In the genomic region with DNA sequence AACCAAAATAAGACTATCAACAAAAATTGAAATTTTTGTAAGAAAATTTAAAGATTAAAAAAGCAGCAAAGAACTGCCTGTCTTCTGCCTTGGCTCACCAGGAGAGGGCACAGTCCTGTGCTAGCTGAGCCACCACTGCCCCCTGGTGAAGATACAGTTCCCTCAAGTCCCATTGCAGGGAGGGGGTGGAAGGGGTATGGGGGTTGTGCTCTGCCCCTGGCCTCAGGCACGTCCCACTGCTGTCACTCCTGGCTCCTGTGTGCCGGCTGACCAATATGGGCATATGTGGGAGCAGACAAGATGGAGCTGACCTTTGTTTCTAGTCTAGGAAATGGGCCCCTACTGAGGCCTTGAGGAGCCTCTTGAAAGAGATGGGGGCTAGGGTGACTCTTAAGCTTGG, we compare ENCODE assay signal across 9 mouse cellular contexts. TPM values are rescaled to one million over a fixed set of nuclear protein-coding genes. Genes with fewer than 3 reads are reported as not detected.
A peak's percentile ranks its signal among the peaks of the same experiment; 100 is the strongest.
DNase-seq lines count a peak whose midpoint lies in the region; ATAC-seq and TF ChIP-seq lines count a peak whose summit lies in the region.
"Had no signal": no experiment of that assay in that cellular context is flagged by ENCODE, and none has a peak within 500 bp of the region (broad histone marks: within the 10 kb centered on the region; RNA-seq: fewer than 3 reads in every experiment).

No protein-coding gene starts in this region.

- peaks cover 34% of the 10 kb centered on the region for H3K36me3 ChIP-seq in ES-E14 (ENCODE audit: control insufficient read depth, insufficient read depth, low read length, poor library complexity, severe bottlenecking)
- peaks cover 88% of the 10 kb centered on the region for H3K36me3 ChIP-seq in embryonic facial prominence, embryonic 13.5 days

- no peak overlapping the region for H3K9ac ChIP-seq in ES-E14 (ENCODE audit: insufficient read depth, low read depth, low read length, poor library complexity, severe bottlenecking)
- H3K9ac ChIP-seq in embryonic facial prominence, embryonic 13.5 days, result no peak overlapping the region
- H3K9ac ChIP-seq: limb, embryonic 15.5 days had no signal

- peak overlapping the region; percentile 70; the same call in 1 of the 2 replicates for H3K27ac ChIP-seq in layer of hippocampus, adult 2 months
- no peak overlapping the region for H3K27ac ChIP-seq in ES-E14 (ENCODE audit: insufficient read depth, low read depth, low read length, poor library complexity, severe bottlenecking)
- H3K27ac ChIP-seq in embryonic facial prominence, embryonic 13.5 days, result 0 out of 2 replicates have a peak overlapping the region, but pooled peaks have one; percentile 23
- H3K27ac ChIP-seq: limb, embryonic 15.5 days had no signal

- no peak overlapping the region for H3K4me3 ChIP-seq in layer of hippocampus, adult 2 months
- H3K4me3 ChIP-seq in ES-E14 (ENCODE audit: insufficient read depth in 1 of 2, low read depth in 1 of 2, low read length in 2 of 2, poor library complexity in 1 of 2, severe bottlenecking in 1 of 2), result no peak overlapping the region
- H3K4me3 ChIP-seq in embryonic facial prominence, embryonic 13.5 days, result no peak overlapping the region
- H3K4me3 ChIP-seq: limb, embryonic 15.5 days had no signal

- H3K4me1 ChIP-seq in ES-E14 (ENCODE audit: control insufficient read depth in 2 of 2, insufficient read depth in 2 of 2, low read length in 2 of 2, poor library complexity in 1 of 2), result peaks cover 0 to 4% of the 10 kb centered on the region in 2 experiments; a peak in 1 of 4 replicates
- H3K4me1 ChIP-seq in embryonic facial prominence, embryonic 13.5 days, result peaks cover 9% of the 10 kb centered on the region

- in situ Hi-C loops in ES-E14 (cut with MboI; ENCODE audit: low sequenced_read_pairs in 2 of 2, unreplicated experiment in 2 of 2), result no loop called here

- H3K27me3 ChIP-seq in embryonic facial prominence, embryonic 13.5 days, result no peaks in the 10 kb centered on the region
- H3K27me3 ChIP-seq: limb, embryonic 15.5 days had no signal

- no peak overlapping the region for H3K4me2 ChIP-seq in embryonic facial prominence, embryonic 13.5 days
- H3K4me2 ChIP-seq: limb, embryonic 15.5 days had no signal

- TF ChIP-seq CTCF in layer of hippocampus, adult 2 months (conservative IDR thresholded peaks at IDR 0.05), result peak; percentile 93; the same call in 1 of the 2 replicates

- no peaks in the 10 kb centered on the region for H3K9me3 ChIP-seq in ES-E14 (ENCODE audit: control insufficient read depth, insufficient read depth, low read depth, low read length)
- no peaks in the 10 kb centered on the region for H3K9me3 ChIP-seq in embryonic facial prominence, embryonic 13.5 days
- H3K9me3 ChIP-seq: limb, embryonic 15.5 days had no signal

- intact Hi-C loops in left cerebral cortex, postnatal 25 days (cut with DNase I), result loop anchor here (1.0 to 2.0 kb wide), 2 partner anchors 53 to 61 kb away; no protein-coding TSS in a partner anchor

- 17% methylated on average over 2 of the region's 2 CpGs for WGBS in embryonic facial prominence, embryonic 13.5 days

- peak; percentile 65 to 69 for DNase-seq in layer of hippocampus, adult 2 months (ENCODE audit: low spot score in 2 of 2)
- no peak for DNase-seq in layer of hippocampus, adult 9-10 months (ENCODE audit: low spot score)
- no peak for DNase-seq in ES-E14 (ENCODE audit: low read depth, low spot score)
- peak; percentile 61 to 63 for DNase-seq in left cerebral cortex, postnatal 25 days (ENCODE audit: low spot score in 2 of 2)
- DNase-seq in thymus, postnatal 10 days (ENCODE audit: low spot score in 2 of 2), result peak; percentile 55 to 72

- ATAC-seq in embryonic facial prominence, embryonic 13.5 days (ENCODE audit: insufficient number of reproducible peaks, insufficient read depth, low FRiP score, low TSS enrichment, low read depth), result no peak; the same call in 1 of the 2 replicates
- peak; percentile 71 to 73 for ATAC-seq in hematopoietic stem cell, adult 5-6 weeks (replicated peaks in 1 of 2; ENCODE audit: insufficient read depth in 1 of 2, low FRiP score in 2 of 2, low TSS enrichment in 1 of 2, low read depth in 1 of 2, poor library complexity in 2 of 2, severe bottlenecking in 2 of 2)
- peak; percentile 53 for ATAC-seq in megakaryocyte-erythroid progenitor cell, adult 5-6 weeks (replicated peaks; ENCODE audit: low FRiP score, low TSS enrichment, poor library complexity, severe bottlenecking)

TF ChIP-seq in ES-E14, 5 proteins besides CTCF, POLR2A, EP300 and RAD21:
- TF ChIP-seq ZC3H11A (IDR thresholded peaks at IDR 0.05; ENCODE audit: borderline replicate concordance, low read depth, low read length) (0 out of 2 replicates have a peak, but pooled peaks have one; percentile 55), CHD2 (IDR thresholded peaks at IDR 0.05; ENCODE audit: low read depth, low read length) (no peak), ZNF384 (IDR thresholded peaks at IDR 0.05; ENCODE audit: low read depth, low read length) (0 out of 2 replicates have a peak, but pooled peaks have one; percentile 11), MAFK (IDR thresholded peaks at IDR 0.05; ENCODE audit: insufficient read depth, low read depth, low read length) (no peak), HCFC1 (IDR thresholded peaks at IDR 0.05; ENCODE audit: borderline replicate concordance, insufficient read depth, low read length) (no peak)

RNA-seq across cellular contexts. Expression of gene Txnrd2, which starts 19.9 kb away (rescaled TPM):
- total RNA-seq in layer of hippocampus, adult 2 months (2021), result 10 to 100 TPM; 19.7 to 21.4 TPM
- 7.9 and 8.4 TPM in 2 replicates for total RNA-seq in ES-E14 (2012; rRNA removed)
- polyA plus RNA-seq in embryonic facial prominence, embryonic 13.5 days (2015; fragmentation: Nextera tagmentation; extraction: Ambion mirVana), result 14.9 and 17.7 TPM in 2 replicates
- total RNA-seq in hematopoietic stem cell, adult 5-6 weeks (2017), result 12.6 and 16.3 TPM in 2 replicates
- total RNA-seq in left cerebral cortex, postnatal 25 days (2021), result 10 to 100 TPM; 24.6 to 25.3 TPM
- 75.4 and 82.3 TPM in 2 replicates for total RNA-seq in megakaryocyte-erythroid progenitor cell, adult 5-6 weeks (2014; fragmentation: Nextera tagmentation)
- 97.2 and 145 TPM in 2 replicates for total RNA-seq in megakaryocyte-erythroid progenitor cell, adult 5-6 weeks (2017)

RNA-seq across cellular contexts. Expression of gene Comt, which starts 20.4 kb away (rescaled TPM):
- total RNA-seq in layer of hippocampus, adult 2 months (2021), result 10 to 100 TPM; 74.6 to 75.1 TPM
- total RNA-seq in ES-E14 (2012; rRNA removed), result 40.1 and 41.0 TPM in 2 replicates
- polyA plus RNA-seq in embryonic facial prominence, embryonic 13.5 days (2015; fragmentation: Nextera tagmentation; extraction: Ambion mirVana), result 73.9 and 78.8 TPM in 2 replicates
- 54.8 and 57.7 TPM in 2 replicates for total RNA-seq in hematopoietic stem cell, adult 5-6 weeks (2017)
- total RNA-seq in left cerebral cortex, postnatal 25 days (2021), result 10 to 100 TPM; 91.5 to 92.9 TPM
- 84.0 and 105 TPM in 2 replicates for total RNA-seq in megakaryocyte-erythroid progenitor cell, adult 5-6 weeks (2014; fragmentation: Nextera tagmentation)
- 56.1 and 59.7 TPM in 2 replicates for total RNA-seq in megakaryocyte-erythroid progenitor cell, adult 5-6 weeks (2017)

RNA-seq across cellular contexts. Expression of gene Arvcf, which starts 58.3 kb away (rescaled TPM):
- total RNA-seq in layer of hippocampus, adult 2 months (2021), result 10 to 100 TPM; 40.4 to 41.4 TPM
- total RNA-seq in ES-E14 (2012; rRNA removed), result 48.0 and 60.1 TPM in 2 replicates
- polyA plus RNA-seq in embryonic facial prominence, embryonic 13.5 days (2015; fragmentation: Nextera tagmentation; extraction: Ambion mirVana), result 30.8 and 33.6 TPM in 2 replicates
- total RNA-seq in hematopoietic stem cell, adult 5-6 weeks (2017), result 4.7 and 12.7 TPM in 2 replicates
- total RNA-seq in left cerebral cortex, postnatal 25 days (2021), result 10 to 100 TPM; 42.8 to 43.1 TPM
- total RNA-seq in megakaryocyte-erythroid progenitor cell, adult 5-6 weeks (2014; fragmentation: Nextera tagmentation), result 14.0 and 16.5 TPM in 2 replicates
- total RNA-seq in megakaryocyte-erythroid progenitor cell, adult 5-6 weeks (2017), result 14.3 and 19.4 TPM in 2 replicates

RNA-seq across cellular contexts. Expression of gene Tango2, which starts 58.4 kb away (rescaled TPM):
- total RNA-seq in layer of hippocampus, adult 2 months (2021), result 100 to 1,000 TPM; 128 to 130 TPM
- 10.0 and 10.4 TPM in 2 replicates for total RNA-seq in ES-E14 (2012; rRNA removed)
- polyA plus RNA-seq in embryonic facial prominence, embryonic 13.5 days (2015; fragmentation: Nextera tagmentation; extraction: Ambion mirVana), result 27.6 and 30.6 TPM in 2 replicates
- 11.7 and 13.9 TPM in 2 replicates for total RNA-seq in hematopoietic stem cell, adult 5-6 weeks (2017)
- 100 to 1,000 TPM; 145 to 159 TPM for total RNA-seq in left cerebral cortex, postnatal 25 days (2021)
- total RNA-seq in megakaryocyte-erythroid progenitor cell, adult 5-6 weeks (2014; fragmentation: Nextera tagmentation), result 76.7 and 91.5 TPM in 2 replicates
- total RNA-seq in megakaryocyte-erythroid progenitor cell, adult 5-6 weeks (2017), result 16.9 and 20.4 TPM in 2 replicates

Comparison
In these comparisons a context has a peak if more than half of its experiments do, and no peak if none do; other contexts are left out.
1. DNase-seq: peak in layer of hippocampus, adult 2 months (2 of 2), left cerebral cortex, postnatal 25 days (2 of 2) and thymus, postnatal 10 days (2 of 2); none in layer of hippocampus, adult 9-10 months (single experiment) and ES-E14 (single experiment).